Mouse (Mus musculus) mouse trophoblast stem cell (cell line): ENCODE results near the gene 1600014C10Rik.

Experiments used
- in situ Hi-C, 2 experiments: fragments of 300-500 bp; cut with MseI, MboI; formaldehyde crosslinking; loops; 2 replicates in 1 of 2; 3 replicates in 1 of 2; pipeline ENCODE4 v1.15.1; 2025

The 1600014C10Rik gene

GRCm38 (mm10) chr7:38182596-38182961, 438 bp upstream of the 1600014C10Rik start:
- in situ Hi-C loops: no loop called here

GRCm38 (mm10) chr7:38183709-38184417, 846 bp downstream of the 1600014C10Rik start:
- in situ Hi-C loops: no loop called here

GRCm38 (mm10) chr7:38184418-38184745, 1.4 kb downstream of the 1600014C10Rik start:
- in situ Hi-C loops: no loop called here

GRCm38 (mm10) chr7:38184786-38185185, 1.8 kb downstream of the 1600014C10Rik start:
- in situ Hi-C loops: no loop called here

GRCm38 (mm10) chr7:38186861-38187260, 3.8 kb downstream of the 1600014C10Rik start:
- in situ Hi-C loops: no loop called here

GRCm38 (mm10) chr7:38187796-38188195, 4.8 kb downstream of the 1600014C10Rik start:
- in situ Hi-C loops: no loop called here

GRCm38 (mm10) chr7:38188281-38189075, 5.5 kb downstream of the 1600014C10Rik start:
- in situ Hi-C loops: no loop called here

GRCm38 (mm10) chr7:38189136-38189982, 6.3 kb downstream of the 1600014C10Rik start:
- in situ Hi-C loops: no loop called here

- in situ Hi-C loops: no loop called here
Observed at GRCm38 (mm10) chr7:38190056-38190835, 7.2 kb downstream of the 1600014C10Rik start.

GRCm38 (mm10) chr7:38191146-38191545, 8.1 kb downstream of the 1600014C10Rik start:
- in situ Hi-C loops: no loop called here

- in situ Hi-C loops: no loop called here
Observed at GRCm38 (mm10) chr7:38191571-38191970, 8.6 kb downstream of the 1600014C10Rik start.

GRCm38 (mm10) chr7:38199907-38200605, 17.0 kb downstream of the 1600014C10Rik start:
- in situ Hi-C loops: no loop called here

GRCm38 (mm10) chr7:38200606-38201289, 17.7 kb downstream of the 1600014C10Rik start:
- in situ Hi-C loops: no loop called here

GRCm38 (mm10) chr7:38201290-38201658, 18.3 kb downstream of the 1600014C10Rik start:
- in situ Hi-C loops: no loop called here

GRCm38 (mm10) chr7:38204314-38204713, 21.3 kb downstream of the 1600014C10Rik start:
- in situ Hi-C loops: no loop called here

GRCm38 (mm10) chr7:38205801-38206200, 22.8 kb downstream of the 1600014C10Rik start:
- in situ Hi-C loops: no loop called here

- in situ Hi-C loops: no loop called here
Observed at GRCm38 (mm10) chr7:38206564-38206963, 23.5 kb downstream of the 1600014C10Rik start.

- in situ Hi-C loops: no loop called here
Observed at GRCm38 (mm10) chr7:38208969-38209368, 26.0 kb downstream of the 1600014C10Rik start.

- in situ Hi-C loops: no loop called here
Observed at GRCm38 (mm10) chr7:38209478-38210152, 26.6 kb downstream of the 1600014C10Rik start.

GRCm38 (mm10) chr7:38212651-38213062, 29.6 kb downstream of the 1600014C10Rik start:
- in situ Hi-C loops: no loop called here
